Mouse (Mus musculus) heart, postnatal 0 days (tissue): ENCODE measurements at regions not wholly inside any gene's neighbourhood (a gene's known extent, or its start where the extent isn't known, plus 50 kb on each side); places are given as distances from the start of the nearest gene placed in this dataset.

Source experiments
- CTCF ChIP-seq: IDR thresholded peaks from 2 replicates; pipeline ENCODE4 v1.5.1; 2016; ENCODE audit warnings: antibody characterized with exemption, control low read depth, low read depth
- EP300 ChIP-seq: IDR thresholded peaks from 2 replicates; pipeline ENCODE4 v1.6.1; 2016; ENCODE audit warnings: antibody characterized with exemption, low read depth

DNA sequence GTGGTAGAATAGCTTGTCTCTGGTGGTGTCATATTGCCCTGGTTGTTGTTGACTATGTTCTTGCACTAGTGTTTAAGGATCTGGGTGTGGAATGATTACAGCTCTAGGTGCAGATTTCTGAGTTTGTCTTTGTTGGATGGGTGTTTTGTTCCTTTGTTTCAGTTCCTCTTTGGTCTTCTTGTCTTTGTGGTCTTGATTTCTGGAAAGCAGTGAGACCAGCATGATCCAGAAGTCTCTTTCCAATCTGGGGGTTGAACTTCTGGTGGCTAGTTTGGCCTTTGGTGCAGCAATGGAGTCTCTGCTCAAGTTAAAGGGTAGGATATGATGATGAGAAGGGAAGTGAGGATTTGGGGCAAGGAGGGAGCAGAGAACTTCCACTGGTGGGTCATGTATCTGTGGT, 174.4 kb downstream of the St8sia4 start:
- TF ChIP-seq EP300 (no peak), CTCF (no peak)
